Comparison of ENCODE assay signal across 12 mouse cellular contexts in the genomic region with DNA sequence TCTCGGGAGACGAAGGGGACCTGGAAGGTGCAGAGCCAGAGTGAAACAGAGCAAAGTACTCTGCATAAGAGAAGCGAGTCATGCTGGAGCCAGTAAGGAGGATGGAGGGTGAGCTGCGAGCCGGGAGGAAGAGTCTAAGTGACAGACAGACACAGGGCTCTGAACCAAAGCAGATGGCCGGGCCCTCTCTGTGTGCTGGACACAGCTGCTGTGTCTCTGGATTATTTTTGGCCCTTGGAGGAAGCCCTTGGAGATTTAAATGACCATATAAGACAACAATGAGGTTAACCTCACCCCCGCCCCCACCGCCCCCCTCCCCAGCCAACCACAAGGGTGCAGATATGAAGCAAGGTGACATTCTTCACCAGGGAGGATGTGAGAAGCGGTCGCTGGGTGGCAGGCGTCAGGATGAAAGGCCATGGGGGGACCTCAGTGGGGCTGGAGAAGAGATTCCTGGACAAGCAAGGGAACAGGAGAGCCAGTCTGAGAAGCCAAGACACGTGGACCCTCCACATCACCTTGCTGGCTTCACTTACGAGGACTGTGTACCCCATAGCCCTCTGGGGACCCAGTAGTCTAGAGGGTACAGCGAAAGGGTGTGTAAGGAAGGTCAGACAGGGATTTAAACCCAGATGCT. TPM values are rescaled to one million over a fixed set of nuclear protein-coding genes. Genes with fewer than 3 reads are reported as not detected.
DNase-seq lines count a peak whose midpoint lies in the region.
"Had no signal": no experiment of that assay in that cellular context is flagged by ENCODE, and none has a peak within 500 bp of the region (broad histone marks: within the 10 kb centered on the region; RNA-seq: fewer than 3 reads in every experiment).

No protein-coding gene starts in this region.

- H3K27me3 ChIP-seq in heart, embryonic 10.5 days (ENCODE audit: insufficient read depth, poor library complexity, severe bottlenecking) = no peaks in the 10 kb centered on the region
- peaks cover 87% of the 10 kb centered on the region for H3K27me3 ChIP-seq in megakaryocyte, embryonic 14.5 days (replicated peaks)

- peak overlapping the region; percentile 15; the same call in 1 of the 2 replicates for H3K4me3 ChIP-seq in brown adipose tissue, adult 24 weeks (ENCODE audit: insufficient read depth, low read depth, low read length)
- peak overlapping the region; percentile 69 for H3K4me3 ChIP-seq in heart, embryonic 10.5 days
- H3K4me3 ChIP-seq in megakaryocyte, embryonic 14.5 days (replicated peaks) = peak overlapping the region; percentile 42
- H3K4me3 ChIP-seq: erythroblast, embryonic 14.5 days had no signal

- WGBS in heart, embryonic 10.5 days = 37% methylated on average over 14 of the region's 14 CpGs

- H3K9me3 ChIP-seq in heart, embryonic 10.5 days = no peaks in the 10 kb centered on the region
- H3K9me3 ChIP-seq in megakaryocyte, embryonic 14.5 days = peaks cover 13% of the 10 kb centered on the region

- no peaks in the 10 kb centered on the region for H3K4me1 ChIP-seq in brown adipose tissue, adult 24 weeks (ENCODE audit: control insufficient read depth, insufficient read depth, insufficient read length, low read length)
- peaks cover 60% of the 10 kb centered on the region for H3K4me1 ChIP-seq in heart, embryonic 10.5 days
- H3K4me1 ChIP-seq in megakaryocyte, embryonic 14.5 days = peaks cover 39% of the 10 kb centered on the region

- H3K27ac ChIP-seq in brown adipose tissue, adult 24 weeks (replicated peaks; ENCODE audit: low read depth, low read length) = no peak overlapping the region; the same call in 1 of the 2 replicates
- peak overlapping the region; percentile 96 for H3K27ac ChIP-seq in heart, embryonic 10.5 days

- peak; percentile 54 to 63 for DNase-seq in kidney, postnatal 4 days
- no peak for DNase-seq in kidney, postnatal 36 days
- DNase-seq in heart, embryonic 10.5 days (ENCODE audit: low spot score) = peak; percentile 91
- no peak for DNase-seq in c-Kit-positive CD71-positive TER-119-positive erythroid progenitor cells, embryonic 14.5 days (ENCODE audit: low spot score)
- no peak for DNase-seq in spleen, adult 18-20 months
- DNase-seq: cerebellum, adult 9-11 months; gastrocnemius, postnatal 25 days had no signal

- H3K36me3 ChIP-seq in heart, embryonic 10.5 days = peaks cover 26% of the 10 kb centered on the region
- no peaks in the 10 kb centered on the region for H3K36me3 ChIP-seq in megakaryocyte, embryonic 14.5 days (replicated peaks; ENCODE audit: low read length)
- H3K36me3 ChIP-seq: G1E had no signal

RNA-seq across cellular contexts. Expression of a gene that starts 17.5 kb away (rescaled TPM):
- 2.5 and 7.8 TPM in 2 replicates for polyA plus RNA-seq in brown adipose tissue, adult 24 weeks (2012; ENCODE audit: insufficient read depth, insufficient read length, missing spikeins)
- polyA plus RNA-seq in heart, embryonic 10.5 days (2016; fragmentation: Nextera tagmentation; extraction: Ambion mirVana) = 152 and 312 TPM in 2 replicates
- polyA plus RNA-seq in megakaryocyte, embryonic 14.5 days (2012; ENCODE audit: insufficient read depth, low replicate concordance) = 1.7 TPM in 1 of 2 replicates, not detected in the other
- polyA plus RNA-seq: G1E had no signal

RNA-seq across cellular contexts. Expression of a gene that starts 27.5 kb away (rescaled TPM):
- not detected in 2 replicates for polyA plus RNA-seq in brown adipose tissue, adult 24 weeks (2012; ENCODE audit: insufficient read depth, insufficient read length, missing spikeins)
- not detected in 2 replicates for polyA plus RNA-seq in heart, embryonic 10.5 days (2016; fragmentation: Nextera tagmentation; extraction: Ambion mirVana)
- not detected in 2 replicates for polyA plus RNA-seq in megakaryocyte, embryonic 14.5 days (2012; ENCODE audit: insufficient read depth, low replicate concordance)
- polyA plus RNA-seq: erythroblast, embryonic 14.5 days; G1E; liver, embryonic 16.5 days had no signal

RNA-seq across cellular contexts. Expression of a gene that starts 50.2 kb away (rescaled TPM):
- 0.75 and 2.2 TPM in 2 replicates for polyA plus RNA-seq in brown adipose tissue, adult 24 weeks (2012; ENCODE audit: insufficient read depth, insufficient read length, missing spikeins)
- polyA plus RNA-seq in heart, embryonic 10.5 days (2016; fragmentation: Nextera tagmentation; extraction: Ambion mirVana) = 22.5 and 26.0 TPM in 2 replicates
- 0.66 and 0.79 TPM in 2 replicates for polyA plus RNA-seq in megakaryocyte, embryonic 14.5 days (2012; ENCODE audit: insufficient read depth, low replicate concordance)

Comparison
In these comparisons a context has a peak if more than half of its experiments do, and no peak if none do; other contexts are left out.
1. DNase-seq: peak in kidney, postnatal 4 days (2 of 2) and heart, embryonic 10.5 days (single experiment); none in kidney, postnatal 36 days (0 of 2), c-Kit-positive CD71-positive TER-119-positive erythroid progenitor cells, embryonic 14.5 days (single experiment) and spleen, adult 18-20 months (0 of 2).
2. H3K4me3 ChIP-seq: peak in every context shown above with its lines; median percentile 69 in heart, embryonic 10.5 days; 42 in megakaryocyte, embryonic 14.5 days; 15 in brown adipose tissue, adult 24 weeks.
3. RNA of a gene that starts 17.5 kb away (polyA plus RNA-seq): 152 to 312 TPM in heart, embryonic 10.5 days; 2.5 to 7.8 TPM in brown adipose tissue, adult 24 weeks and 1.7 TPM in megakaryocyte, embryonic 14.5 days; every median in the first group is over 10 times any median in the second.